Mouse (Mus musculus) frontal cortex, postnatal 36 days (tissue): ENCODE results near the gene Emc4.

Experiments used
- DNase-seq, 2 experiments: peaks; one replicate each; pipeline ENCODE4 v3.0.0; 2022; ENCODE audit warnings: low spot score in 2 of 2

Gene Emc4

DNA sequence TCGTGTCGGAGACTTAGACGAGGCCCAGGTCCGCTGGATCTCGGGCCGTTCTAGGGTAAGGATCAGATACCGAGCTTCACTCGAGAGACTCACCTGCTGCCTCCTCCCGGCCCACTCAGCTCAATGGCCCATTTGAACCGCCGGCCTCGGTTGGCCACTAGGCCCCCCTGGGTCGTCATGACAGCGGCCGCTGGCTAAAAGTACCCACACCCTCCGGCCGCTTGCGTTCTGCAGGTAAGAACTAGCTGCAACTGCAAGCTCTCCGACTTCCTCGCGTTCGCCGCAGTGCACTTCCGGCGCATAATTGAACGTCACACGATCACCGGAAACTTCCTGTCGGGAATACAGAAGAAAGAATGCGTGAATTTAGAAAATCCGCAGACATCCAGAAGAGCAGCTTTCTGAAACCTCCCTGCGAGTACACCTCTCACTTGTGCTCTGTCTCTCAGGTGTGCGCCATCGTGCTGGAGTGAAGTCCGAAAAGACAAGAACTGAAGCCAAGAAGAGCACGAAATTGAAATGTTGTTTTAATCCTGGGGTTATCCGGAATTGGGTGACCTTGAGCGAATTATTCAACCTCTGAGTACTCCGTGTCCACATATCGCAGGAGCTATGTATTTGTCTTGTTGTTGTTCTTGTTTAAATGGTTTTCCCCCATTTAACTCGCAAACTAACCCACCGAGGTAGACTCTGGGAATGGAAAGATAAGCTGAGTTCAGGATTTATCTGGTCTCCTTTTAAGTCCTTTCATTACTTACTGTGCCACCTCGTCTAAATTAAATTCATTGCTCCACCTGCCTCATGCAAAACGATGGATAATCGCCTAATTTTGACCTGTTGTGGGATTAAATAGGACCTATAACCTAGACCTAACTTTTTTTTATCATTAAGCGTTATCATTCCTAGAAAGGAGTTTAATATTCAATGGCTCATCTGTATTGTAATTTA lies at the start of gene Emc4:
Gene Emc4, minus strand, starts transcription at position 302 of the 948 bp plus-strand sequence.
- peak; percentile 92 to 96 for DNase-seq

DNA sequence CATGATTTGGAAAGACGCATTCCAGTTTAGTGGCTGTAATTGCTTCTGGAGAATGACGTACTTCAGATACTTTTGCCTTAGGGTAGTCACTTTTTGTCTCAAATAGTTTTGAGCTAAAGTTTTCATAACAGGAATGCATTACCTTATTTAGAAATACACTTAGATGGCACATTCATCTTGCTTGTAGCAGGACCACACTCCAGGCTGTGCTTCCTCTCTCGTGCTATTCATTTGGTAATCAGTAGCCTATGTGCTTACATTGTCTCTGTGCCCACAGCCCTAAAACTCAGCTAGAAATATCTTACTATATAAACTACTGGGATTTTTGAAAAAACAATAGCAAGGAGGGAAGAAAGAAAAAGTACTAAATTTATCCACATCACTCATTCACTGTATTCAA lies 39.2 kb upstream of the Emc4 start:
- no peak for DNase-seq

DNA sequence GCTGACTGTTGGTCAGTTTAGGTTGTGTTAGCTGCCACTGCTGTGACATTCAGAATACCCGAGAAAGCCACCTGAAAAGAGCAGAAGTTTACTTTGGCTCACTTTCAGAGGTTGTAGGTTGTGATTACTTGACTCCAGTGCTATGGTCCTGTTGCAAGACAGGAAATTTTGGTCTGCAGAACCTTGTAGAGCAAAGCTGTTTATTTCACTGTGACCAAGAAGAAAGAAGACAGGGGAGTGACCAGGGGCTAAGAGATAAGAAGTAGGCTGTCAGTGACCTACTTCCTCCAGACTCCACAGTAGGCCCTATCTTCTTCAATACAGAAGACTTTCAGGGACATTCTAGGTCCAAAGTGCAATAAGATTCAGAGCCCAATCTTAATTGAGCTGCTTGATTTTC lies 28.8 kb upstream of the Emc4 start:
- DNase-seq, result no peak

GRCm38 (mm10) chr2:112393958-112394357 lies 26.1 kb upstream of the Emc4 start:
- DNase-seq, result no peak

DNA sequence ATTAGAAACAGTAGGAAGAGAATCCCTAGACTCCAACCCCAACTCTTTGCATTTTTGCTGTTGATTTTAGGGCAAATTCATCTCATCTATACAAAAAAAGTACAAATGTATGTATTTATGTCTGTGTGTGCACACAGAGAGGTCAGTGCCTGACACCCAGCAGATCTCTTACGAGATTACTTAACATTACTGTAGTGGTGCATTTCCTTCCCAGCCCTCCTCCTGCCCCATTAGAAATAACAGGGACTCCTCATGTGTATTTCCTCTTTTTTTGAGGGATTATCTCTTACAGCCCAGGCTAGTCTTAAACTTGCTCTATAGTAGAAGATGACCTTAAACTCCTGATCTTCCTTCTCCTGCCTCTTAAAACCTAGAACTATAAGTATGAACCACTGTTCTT lies 24.9 kb upstream of the Emc4 start:
- DNase-seq, result no peak

- DNase-seq, result no peak
Measured at GRCm38 (mm10) chr2:112391346-112392000, 23.6 kb upstream of the Emc4 start.

- no peak for DNase-seq
Measured at GRCm38 (mm10) chr2:112390843-112391242, 23.0 kb upstream of the Emc4 start.

- DNase-seq, result no peak
Measured at GRCm38 (mm10) chr2:112381219-112381618, 13.4 kb upstream of the Emc4 start.

DNA sequence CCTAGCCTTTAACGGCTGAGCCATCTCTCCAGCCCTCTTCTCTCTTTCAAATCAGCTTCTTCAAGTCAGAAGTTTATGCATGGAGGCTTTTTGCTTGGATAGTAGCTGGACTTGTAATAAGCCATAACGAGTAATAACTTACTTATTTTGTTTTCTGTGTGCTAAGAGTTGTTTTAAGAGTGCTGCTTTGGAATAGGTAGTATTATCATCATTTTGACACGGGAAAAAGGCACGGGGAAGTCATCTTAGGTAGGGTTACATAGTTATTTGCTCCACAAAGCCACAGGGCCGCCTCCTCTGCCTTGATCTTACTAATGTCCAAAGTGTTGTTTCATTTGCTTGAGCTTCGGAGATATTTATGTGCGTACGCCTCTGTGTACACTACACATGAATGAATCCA lies 12.3 kb upstream of the Emc4 start:
- no peak for DNase-seq

DNA sequence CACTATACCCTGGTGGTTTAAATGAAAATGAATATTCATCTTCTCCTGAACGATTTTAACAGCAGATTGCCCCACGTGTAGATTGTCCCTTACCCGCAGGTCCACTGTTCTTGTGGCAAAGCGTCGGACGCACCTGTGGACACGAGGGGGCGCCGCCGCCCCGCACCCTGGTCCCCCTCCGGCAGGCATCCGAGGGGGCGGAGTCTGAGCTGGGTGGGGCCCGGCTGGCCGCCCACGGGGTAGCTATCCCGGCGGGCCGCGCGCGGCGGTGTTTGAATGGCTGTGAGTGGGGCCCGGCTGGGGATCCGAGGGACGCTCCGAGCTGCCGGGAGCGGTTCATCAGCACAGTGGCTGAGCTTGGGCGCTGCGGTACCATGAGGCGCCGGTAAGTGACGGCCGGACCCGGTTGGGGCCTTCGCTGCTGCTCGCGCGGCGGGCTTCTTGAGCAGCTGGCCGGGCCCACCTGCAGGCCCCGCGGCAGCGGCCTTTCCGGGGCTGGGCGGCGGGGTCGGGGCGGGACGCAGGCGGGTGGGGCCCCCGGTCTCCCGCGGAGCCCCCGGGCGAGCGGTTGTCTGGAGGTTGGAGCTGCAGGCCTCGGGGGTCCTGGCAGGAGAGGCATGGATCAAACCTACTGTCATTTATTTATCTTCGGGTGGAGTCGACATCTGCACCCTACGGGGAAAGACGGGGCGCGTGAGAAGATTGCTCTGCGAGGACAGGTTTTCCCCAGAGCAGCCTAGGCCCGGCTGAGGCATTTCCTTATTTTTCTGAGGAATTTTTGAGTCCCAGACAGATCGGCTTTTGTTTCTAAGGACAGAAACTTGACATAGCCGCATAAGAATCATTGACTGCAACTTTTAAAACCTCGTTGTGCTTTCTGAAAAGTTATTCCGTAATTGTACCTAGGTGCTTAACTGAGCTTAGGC lies 11.4 kb upstream of the Emc4 start, which contains the start of gene Katnbl1:
Gene Katnbl1, plus strand, starts transcription at position 239 of the 926 bp plus-strand sequence.
- peak; percentile 89 to 90 for DNase-seq

- no peak for DNase-seq
Measured at GRCm38 (mm10) chr2:112374610-112375009, 6.8 kb upstream of the Emc4 start.

DNA sequence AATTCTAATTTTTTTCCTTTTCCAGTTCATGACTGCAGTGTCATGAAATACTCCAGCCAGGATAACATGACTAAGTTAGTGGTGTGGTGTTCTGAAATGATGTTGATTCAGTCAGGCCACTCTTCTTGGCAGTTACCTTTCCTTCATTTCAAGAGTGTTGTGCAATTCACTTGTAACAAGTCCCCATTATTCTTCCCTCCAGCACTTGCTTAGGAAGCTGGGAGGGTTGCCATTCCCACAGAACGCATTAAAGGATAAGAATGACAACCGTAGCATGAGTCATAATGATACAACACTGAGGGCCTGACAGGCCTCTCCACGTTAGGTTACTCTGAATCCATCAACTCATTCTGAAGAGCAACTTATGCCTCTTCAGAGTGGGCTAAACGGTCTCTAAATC lies 5.3 kb upstream of the Emc4 start:
- DNase-seq, result no peak

- DNase-seq, result no peak
Measured at GRCm38 (mm10) chr2:112369941-112370340, 2.1 kb upstream of the Emc4 start.

- no peak for DNase-seq
Measured at GRCm38 (mm10) chr2:112367222-112367621, 605 bp downstream of the Emc4 start.

DNA sequence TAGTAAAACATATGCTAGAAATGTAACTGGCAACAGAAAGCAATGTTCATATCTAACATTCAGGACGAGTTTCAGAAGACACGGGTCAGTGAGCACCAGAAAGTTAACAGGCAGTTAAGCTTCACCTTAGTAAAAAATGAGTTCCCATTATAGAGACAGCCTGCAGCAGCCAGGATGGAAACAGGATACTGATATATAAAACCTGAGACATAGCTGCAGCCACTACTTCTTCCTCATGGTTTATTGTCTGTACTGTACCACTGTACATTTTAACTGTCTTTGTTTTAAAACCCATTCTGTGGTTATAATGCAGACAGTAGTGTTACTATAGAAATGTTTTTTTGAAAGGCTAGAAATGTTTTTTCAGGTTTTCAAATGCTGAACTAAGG lies 7.1 kb downstream of the Emc4 start:
- no peak for DNase-seq

DNA sequence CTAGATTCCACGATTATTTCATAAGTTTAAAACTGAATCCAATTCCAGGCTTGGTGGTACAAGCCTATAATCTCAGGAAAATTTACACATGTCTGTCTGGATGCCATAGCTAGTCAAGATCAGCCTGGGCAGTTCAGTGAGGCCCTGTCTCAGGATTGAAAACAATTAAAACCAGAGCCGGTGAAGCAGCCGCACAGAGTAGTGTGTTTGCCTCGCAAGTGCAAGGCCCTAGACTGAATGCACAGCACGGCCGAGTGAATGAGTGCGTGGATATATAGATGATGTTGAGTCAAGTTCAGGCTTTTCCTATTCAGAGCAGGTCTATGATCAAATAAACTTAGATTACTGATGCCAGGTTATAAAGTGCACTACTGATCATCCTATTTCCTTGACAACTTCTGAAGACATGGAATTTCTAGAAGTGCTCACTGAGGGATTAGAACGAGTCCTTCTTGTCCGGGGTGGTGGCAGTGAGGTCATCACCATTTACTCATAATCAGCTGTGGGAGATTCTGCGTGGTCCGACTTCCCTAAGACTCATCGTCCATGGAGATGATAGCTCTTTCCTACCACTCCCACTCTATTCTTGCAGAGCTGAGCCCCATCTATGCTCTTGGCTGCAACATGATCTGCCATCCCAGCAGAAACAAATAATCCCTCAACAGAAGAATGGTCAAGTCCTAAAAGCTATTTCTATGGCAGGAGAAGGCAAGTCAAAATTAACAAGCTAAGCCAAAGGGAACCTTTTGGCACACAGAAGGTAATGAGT lies 7.6 kb downstream of the Emc4 start:
- no peak for DNase-seq

DNA sequence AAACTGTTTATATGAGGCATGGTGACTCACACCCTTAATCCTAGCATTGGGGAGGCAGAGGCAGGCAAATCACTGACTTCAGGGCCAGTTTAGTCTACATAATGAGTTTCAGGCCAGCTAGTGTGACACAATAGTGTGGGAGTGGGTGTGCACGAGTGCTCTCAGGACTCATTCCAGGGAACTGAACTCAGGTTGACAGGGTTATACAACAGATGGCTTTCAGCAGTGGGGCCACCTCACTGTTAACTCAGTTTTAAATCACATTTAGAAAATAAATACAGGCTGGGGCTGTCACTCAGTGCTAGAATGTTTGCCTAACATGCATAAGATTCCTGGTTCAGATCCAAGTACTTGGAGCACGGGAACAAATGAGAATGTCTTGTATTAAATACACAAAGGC lies 8.2 kb downstream of the Emc4 start:
- DNase-seq, result peak in 1 of 2 experiments; percentile 13

DNA sequence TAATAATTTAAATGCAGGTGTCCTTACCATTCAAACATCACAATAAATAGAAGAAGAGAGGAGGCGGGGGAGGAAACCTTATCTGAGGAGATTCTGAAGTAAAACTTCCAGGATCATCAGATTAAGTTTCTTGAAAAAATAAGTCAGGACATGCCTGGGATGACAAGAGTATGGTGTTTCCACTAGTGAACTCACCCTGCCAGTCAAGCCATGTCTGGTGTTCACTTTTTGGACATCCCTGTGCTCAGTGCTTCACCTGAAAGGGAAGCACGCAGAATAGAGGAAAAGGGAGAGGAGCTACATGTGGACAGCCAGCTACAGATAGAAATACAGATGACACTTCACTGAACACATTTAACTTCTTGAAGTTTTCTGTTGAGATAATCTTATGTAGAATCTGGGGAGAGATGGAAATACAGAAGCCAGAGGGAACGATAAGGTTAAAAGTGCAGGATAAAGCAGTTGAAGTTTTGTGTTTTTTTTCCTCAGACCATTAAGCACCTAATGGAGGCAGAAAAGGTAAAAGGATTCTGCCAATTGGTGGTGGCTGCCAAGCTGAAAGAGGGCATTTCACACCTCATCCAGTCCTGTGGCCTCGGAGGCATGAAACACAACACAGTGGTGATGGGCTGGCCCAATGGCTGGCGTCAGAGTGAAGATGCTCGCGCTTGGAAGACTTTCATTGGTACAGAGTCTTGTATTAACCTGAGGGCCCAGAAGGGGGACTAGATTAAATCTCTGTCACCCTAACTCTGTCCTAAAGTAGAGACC lies 14.0 kb downstream of the Emc4 start:
- DNase-seq, result no peak

DNA sequence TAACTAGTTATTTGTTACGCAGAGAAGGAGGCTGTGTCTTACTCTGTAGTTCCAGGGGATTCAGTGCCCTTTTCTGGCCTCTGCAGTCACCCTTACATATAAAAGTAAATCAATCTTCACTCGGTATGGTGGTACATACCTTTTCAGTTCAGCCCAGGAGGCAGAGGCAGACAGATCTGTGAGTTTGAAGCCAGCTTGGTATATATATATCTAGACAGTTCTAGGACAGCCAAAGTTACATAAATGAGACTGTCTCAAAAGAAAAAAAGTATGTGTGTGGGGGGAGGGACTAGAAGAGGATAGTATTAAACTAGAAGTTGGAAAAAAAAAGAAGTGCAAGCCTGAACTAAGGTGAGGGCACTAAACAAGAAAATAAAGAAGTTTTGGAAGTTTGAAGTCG lies 19.6 kb downstream of the Emc4 start:
- no peak for DNase-seq

DNA sequence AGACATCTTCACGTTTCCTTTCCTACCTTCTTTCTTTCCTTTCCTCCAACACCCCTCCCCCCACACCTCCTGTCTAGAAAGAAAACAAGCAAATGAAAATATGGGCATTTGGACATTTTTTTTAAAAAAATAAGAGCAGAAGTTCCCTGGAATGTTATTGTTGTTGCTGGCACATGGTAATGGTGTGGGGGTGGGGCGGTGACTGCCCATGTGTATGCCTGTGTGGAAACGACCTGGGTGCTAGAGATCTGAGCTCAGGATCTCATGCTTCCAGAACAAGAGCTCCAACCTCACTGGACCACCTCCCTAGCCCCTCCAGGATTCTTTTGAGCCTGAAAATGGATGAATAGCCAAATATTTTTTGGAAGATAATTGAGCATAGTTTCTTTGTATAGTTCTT lies 26.7 kb downstream of the Emc4 start:
- DNase-seq, result no peak
